Mouse (Mus musculus): ENCODE data around the gene Elovl1. TPM values are rescaled to one million over a fixed set of nuclear protein-coding genes. Genes with fewer than 3 reads are reported as not detected.
A peak's percentile ranks its signal among the peaks of the same experiment; 100 is the strongest.

Elovl1 gene
- polyA plus RNA-seq, 1 experiment from 2014 or later, result 51.8 TPM

GRCm38 (mm10) chr4:118437829-118438253 lies 9.9 kb downstream of the Elovl1 start:
- peak overlapping the region; percentile 94 for H3K27ac ChIP-seq
- 7% methylated on average over 12 of the region's 12 CpGs for WGBS
- no peaks in the 10 kb centered on the region for H3K9me3 ChIP-seq
- H3K27me3 ChIP-seq (ENCODE audit: insufficient read depth, poor library complexity, severe bottlenecking), result no peaks in the 10 kb centered on the region
- H3K36me3 ChIP-seq, result peaks cover 34% of the 10 kb centered on the region
- peak; percentile 50 for DNase-seq (ENCODE audit: low spot score)
- H3K4me1 ChIP-seq (replicated peaks), result peaks cover 48% of the 10 kb centered on the region
- peak overlapping the region; percentile 97 for H3K4me3 ChIP-seq

- H3K27ac ChIP-seq, result no peak overlapping the region
- no peaks in the 10 kb centered on the region for H3K36me3 ChIP-seq
- H3K4me1 ChIP-seq (replicated peaks), result peaks cover 18% of the 10 kb centered on the region
- WGBS, result 88% methylated on average over 10 of the region's 10 CpGs
- no peaks in the 10 kb centered on the region for H3K9me3 ChIP-seq
- H3K27me3 ChIP-seq (ENCODE audit: insufficient read depth, poor library complexity, severe bottlenecking), result no peaks in the 10 kb centered on the region
- DNase-seq (ENCODE audit: low spot score), result no peak
- H3K4me3 ChIP-seq, result no peak overlapping the region
Observed at GRCm38 (mm10) chr4:118445088-118445487, 17.2 kb downstream of the Elovl1 start.

GRCm38 (mm10) chr4:118445781-118446414 lies 18.0 kb downstream of the Elovl1 start:
- Histone ChIP-seq H3K4me3 (peak overlapping the region; percentile 59), H3K27ac (peak overlapping the region; percentile 85), H3K4me1 (replicated peaks) (peaks cover 18% of the 10 kb centered on the region), H3K27me3 (ENCODE audit: insufficient read depth, poor library complexity, severe bottlenecking) (no peaks in the 10 kb centered on the region), H3K9me3 (no peaks in the 10 kb centered on the region), H3K36me3 (no peaks in the 10 kb centered on the region)
- 16% methylated on average over 18 of the region's 18 CpGs for WGBS
- peak; percentile 70 for DNase-seq (ENCODE audit: low spot score)

GRCm38 (mm10) chr4:118446415-118447153 lies 18.7 kb downstream of the Elovl1 start:
- Histone ChIP-seq H3K36me3 (no peaks in the 10 kb centered on the region), H3K9me3 (no peaks in the 10 kb centered on the region), H3K4me1 (replicated peaks) (peaks cover 18% of the 10 kb centered on the region), H3K27ac (peak overlapping the region; percentile 85), H3K4me3 (peak overlapping the region; percentile 59), H3K27me3 (ENCODE audit: insufficient read depth, poor library complexity, severe bottlenecking) (no peaks in the 10 kb centered on the region)
- 23% methylated on average over 24 of the region's 24 CpGs for WGBS
- DNase-seq (ENCODE audit: low spot score), result peak; percentile 23

- Histone ChIP-seq H3K9me3 (no peaks in the 10 kb centered on the region), H3K4me3 (no peak within 1 kb of the TSS), H3K4me1 (replicated peaks) (0 out of 2 replicates have a peak, but pooled peaks cover 4% of the 10 kb centered on the region), H3K36me3 (no peaks in the 10 kb centered on the region), H3K27me3 (ENCODE audit: insufficient read depth, poor library complexity, severe bottlenecking) (no peaks in the 10 kb centered on the region), H3K27ac (no peak within 1 kb of the TSS)
- DNase-seq (ENCODE audit: low spot score), result no peak
- WGBS, result 75% methylated on average over 9 of the region's 9 CpGs
Observed at GRCm38 (mm10) chr4:118457345-118457975, 29.6 kb downstream of the Elovl1 start, which contains the start of gene Mpl. TSS of gene Mpl (minus strand) at chr4:118457513.

- peak overlapping the region; percentile 31; the same call in 1 of the 2 replicates for H3K27ac ChIP-seq
Observed at GRCm38 (mm10) chr4:118464956-118465355, 37.1 kb downstream of the Elovl1 start.

GRCm38 (mm10) chr4:118465697-118466163 lies 37.8 kb downstream of the Elovl1 start:
- H3K27me3 ChIP-seq (ENCODE audit: insufficient read depth, poor library complexity, severe bottlenecking), result no peaks in the 10 kb centered on the region
- peaks cover 13% of the 10 kb centered on the region; the same call in 1 of the 2 replicates for H3K4me1 ChIP-seq (replicated peaks)
- WGBS, result 67% methylated on average over 11 of the region's 11 CpGs
- no peaks in the 10 kb centered on the region for H3K36me3 ChIP-seq
- H3K27ac ChIP-seq, result no peak overlapping the region
- 0 out of 2 replicates have a peak, but pooled peaks cover 7% of the 10 kb centered on the region for H3K9me3 ChIP-seq
- DNase-seq (ENCODE audit: low spot score), result peak; percentile 18
- H3K4me3 ChIP-seq, result no peak overlapping the region

More at GRCm38 (mm10) chr4:118464956-118465355, 37.1 kb downstream of the Elovl1 start:
- H3K4me3 ChIP-seq, result no peak overlapping the region
- no peaks in the 10 kb centered on the region for H3K36me3 ChIP-seq
- H3K27me3 ChIP-seq (ENCODE audit: insufficient read depth, poor library complexity, severe bottlenecking), result no peaks in the 10 kb centered on the region
- 94% methylated on average over 3 of the region's 3 CpGs for WGBS
- DNase-seq (ENCODE audit: low spot score), result no peak
- 0 out of 2 replicates have a peak, but pooled peaks cover 7% of the 10 kb centered on the region for H3K9me3 ChIP-seq
- H3K4me1 ChIP-seq (replicated peaks), result peaks cover 9% of the 10 kb centered on the region; the same call in 1 of the 2 replicates

- H3K27ac ChIP-seq, result peak overlapping the region; percentile 64
- no peaks in the 10 kb centered on the region for H3K27me3 ChIP-seq (ENCODE audit: insufficient read depth, poor library complexity, severe bottlenecking)
- DNase-seq (ENCODE audit: low spot score), result peak; percentile 48
- H3K36me3 ChIP-seq, result no peaks in the 10 kb centered on the region
- no peak overlapping the region for H3K4me3 ChIP-seq
- WGBS, result 70% methylated on average over 6 of the region's 6 CpGs
- H3K9me3 ChIP-seq, result 0 out of 2 replicates have a peak, but pooled peaks cover 7% of the 10 kb centered on the region
- H3K4me1 ChIP-seq (replicated peaks), result peaks cover 15% of the 10 kb centered on the region
Observed at GRCm38 (mm10) chr4:118471281-118471680, 43.4 kb downstream of the Elovl1 start.

GRCm38 (mm10) chr4:118472687-118473086 lies 44.8 kb downstream of the Elovl1 start:
- no peak for DNase-seq (ENCODE audit: low spot score)
- 87% methylated on average over 11 of the region's 11 CpGs for WGBS
- no peak overlapping the region; the same call in 1 of the 2 replicates for H3K27ac ChIP-seq

GRCm38 (mm10) chr4:118476773-118477530 lies 49.1 kb downstream of the Elovl1 start:
- Histone ChIP-seq H3K27me3 (ENCODE audit: insufficient read depth, poor library complexity, severe bottlenecking) (no peaks in the 10 kb centered on the region), H3K4me1 (replicated peaks) (peaks cover 33% of the 10 kb centered on the region), H3K36me3 (no peaks in the 10 kb centered on the region), H3K27ac (peak overlapping the region; percentile 84), H3K4me3 (no peak overlapping the region), H3K9me3 (no peaks in the 10 kb centered on the region)
- WGBS, result 34% methylated on average over 15 of the region's 15 CpGs
- DNase-seq (ENCODE audit: low spot score), result peak; percentile 65

More at GRCm38 (mm10) chr4:118472687-118473086, 44.8 kb downstream of the Elovl1 start:
- no peaks in the 10 kb centered on the region for H3K36me3 ChIP-seq
- H3K4me3 ChIP-seq, result no peak overlapping the region
- peaks cover 29% of the 10 kb centered on the region for H3K4me1 ChIP-seq (replicated peaks)
- H3K9me3 ChIP-seq, result 0 out of 2 replicates have a peak, but pooled peaks cover 7% of the 10 kb centered on the region
- H3K27me3 ChIP-seq (ENCODE audit: insufficient read depth, poor library complexity, severe bottlenecking), result no peaks in the 10 kb centered on the region
